Mouse (Mus musculus) heart, embryonic 12.5 days (tissue): Measurements from ENCODE around the gene Adamts10. TPM values are rescaled to one million over a fixed set of nuclear protein-coding genes. Genes with fewer than 3 reads are reported as not detected.

Source experiments
- ATAC-seq: fragments of 200-750 bp; cut with Nextera tagmentation; 2 replicates; pipeline ENCODE4 v1.8.0; 2017; ENCODE audit warnings: moderate TSS enrichment, moderate library complexity; ENCODE audit not compliant: insufficient number of reproducible peaks, low FRiP score
- H3K27ac ChIP-seq: fragments of 300-500 bp; sonication (generic); 2 replicates; pipeline ENCODE4 v1.5.1; 2016; ENCODE audit warnings: mild to moderate bottlenecking, moderate library complexity; ENCODE audit not compliant: poor library complexity, severe bottlenecking
- H3K27me3 ChIP-seq: fragments of 300-500 bp; sonication (generic); replicated peaks from 2 replicates; pipeline ENCODE4 v1.6.1; 2016; ENCODE audit warnings: mild to moderate bottlenecking, moderate library complexity
- H3K36me3 ChIP-seq: fragments of 300-500 bp; sonication (generic); 2 replicates; pipeline ENCODE4 v1.6.1; 2016; ENCODE audit warnings: mild to moderate bottlenecking, moderate library complexity
- H3K4me1 ChIP-seq: fragments of 300-500 bp; sonication (generic); replicated peaks from 2 replicates; pipeline ENCODE4 v1.6.1; 2016; ENCODE audit warnings: mild to moderate bottlenecking
- H3K4me2 ChIP-seq: fragments of 300-500 bp; sonication (generic); 2 replicates; pipeline ENCODE4 v1.6.1; 2016; ENCODE audit warnings: mild to moderate bottlenecking, moderate library complexity
- H3K4me3 ChIP-seq: fragments of 300-500 bp; sonication (generic); 2 replicates; pipeline ENCODE4 v1.5.1; 2016; ENCODE audit warnings: mild to moderate bottlenecking
- H3K9ac ChIP-seq: fragments of 300-500 bp; sonication (generic); 2 replicates; pipeline ENCODE4 v1.6.1; 2016; ENCODE audit warnings: mild to moderate bottlenecking, moderate library complexity
- H3K9me3 ChIP-seq: fragments of 300-500 bp; sonication (generic); replicated peaks from 2 replicates; pipeline ENCODE4 v1.6.1; 2016; ENCODE audit warnings: mild to moderate bottlenecking, moderate library complexity
- WGBS: fragments of 180-500 bp; shearing (Covaris S2); methylation state at CpG from one replicate; pipeline ENCODE4 v1.1.7; 2016; 5-methylcytosine and 5-hydroxymethylcytosine counted together
- polyA plus RNA-seq: library from polyadenylated mRNA; unstranded; fragments of >200 nt; fragmentation: Nextera tagmentation; extraction: Ambion mirVana; gene quantifications from 2 replicates; pipeline ENCODE4 v1.2.1, GENCODE M21; 2016

Adamts10 gene
- 44.1 and 49.0 TPM in 2 replicates for polyA plus RNA-seq

DNA sequence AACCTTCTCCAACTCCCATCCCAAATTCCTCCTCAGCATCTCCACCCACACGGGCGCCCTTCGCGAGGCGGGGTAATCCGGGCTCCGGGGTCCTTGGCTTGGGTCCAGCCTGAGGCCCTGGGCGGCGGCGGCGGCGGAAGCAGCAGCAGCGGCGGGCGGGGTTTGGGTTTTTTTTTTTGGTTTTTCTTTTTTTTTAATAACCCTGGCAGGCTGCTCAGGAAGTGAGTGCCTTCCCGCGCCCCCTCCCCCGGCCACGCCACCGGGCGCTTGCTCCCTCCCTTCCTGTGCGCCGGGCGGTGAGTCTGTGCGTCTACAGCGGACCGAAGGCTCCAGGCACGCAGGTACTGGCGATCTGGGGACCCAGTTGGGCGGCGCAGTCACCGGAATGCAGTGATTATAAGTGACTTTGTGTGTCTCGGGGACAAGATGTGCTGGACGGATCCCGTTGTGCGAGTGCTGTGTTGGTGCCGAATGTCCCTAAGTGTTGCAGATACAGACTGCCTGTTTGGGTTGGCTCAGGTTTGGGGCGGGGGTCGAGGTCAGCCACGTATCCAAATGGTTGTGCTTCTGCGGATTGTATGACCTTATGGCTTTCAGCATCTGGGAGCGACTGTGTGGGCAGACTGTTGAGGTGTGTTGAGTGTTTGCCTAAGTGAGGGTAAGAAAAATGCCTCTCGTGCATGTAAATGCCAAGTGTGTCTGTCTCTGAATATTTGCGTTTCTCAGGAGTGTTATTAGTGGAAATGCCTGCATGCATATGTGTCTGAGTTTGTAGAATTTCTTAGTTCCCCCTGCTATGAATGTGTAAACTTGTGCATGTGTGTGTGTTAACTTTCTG, at the start of gene Adamts10:
TSS of gene Adamts10 (plus strand) at position 287 of the 838 bp plus-strand sequence.
- peak within 1 kb of the TSS; percentile 78 for H3K9ac ChIP-seq
- H3K4me3 ChIP-seq, result peak within 1 kb of the TSS; percentile 71
- under 1% methylated on average over 44 of the region's 44 CpGs for WGBS
- peaks cover 18% of the 10 kb centered on the region for H3K36me3 ChIP-seq
- no peaks in the 10 kb centered on the region for H3K9me3 ChIP-seq
- peaks cover 21% of the 10 kb centered on the region for H3K4me1 ChIP-seq
- H3K4me2 ChIP-seq, result peak within 1 kb of the TSS; percentile 75
- H3K27me3 ChIP-seq, result no peaks in the 10 kb centered on the region
- peak within 1 kb of the TSS; percentile 74 for H3K27ac ChIP-seq
- peak; percentile 68 for ATAC-seq

DNA sequence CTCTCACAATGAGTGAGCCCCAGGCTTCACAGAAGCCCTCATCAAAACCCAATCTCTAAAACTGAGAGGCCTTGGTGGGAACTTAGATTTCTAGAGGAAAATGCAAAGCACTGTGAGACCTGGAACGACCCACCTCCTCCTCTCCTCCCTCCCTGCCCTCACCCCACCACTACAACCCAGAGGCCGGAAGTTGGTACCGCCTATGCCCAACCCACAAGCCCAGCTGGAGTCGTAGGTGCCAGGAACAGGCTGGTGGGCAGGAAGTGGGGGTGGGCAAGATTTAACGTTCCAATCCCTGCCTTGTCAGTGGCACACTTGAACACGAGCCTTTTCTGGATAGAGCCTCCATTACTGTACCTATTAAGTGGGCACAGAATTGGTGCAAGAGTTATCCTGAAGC, 40.0 kb upstream of the Adamts10 start:
- Histone ChIP-seq H3K36me3 (no peaks in the 10 kb centered on the region), H3K9me3 (no peaks in the 10 kb centered on the region), H3K4me2 (no peak overlapping the region), H3K4me3 (no peak overlapping the region), H3K27ac (no peak overlapping the region), H3K27me3 (no peaks in the 10 kb centered on the region), H3K4me1 (no peaks in the 10 kb centered on the region), H3K9ac (no peak overlapping the region)
- WGBS, result 25% methylated on average over 6 of the region's 6 CpGs
- no peak for ATAC-seq

DNA sequence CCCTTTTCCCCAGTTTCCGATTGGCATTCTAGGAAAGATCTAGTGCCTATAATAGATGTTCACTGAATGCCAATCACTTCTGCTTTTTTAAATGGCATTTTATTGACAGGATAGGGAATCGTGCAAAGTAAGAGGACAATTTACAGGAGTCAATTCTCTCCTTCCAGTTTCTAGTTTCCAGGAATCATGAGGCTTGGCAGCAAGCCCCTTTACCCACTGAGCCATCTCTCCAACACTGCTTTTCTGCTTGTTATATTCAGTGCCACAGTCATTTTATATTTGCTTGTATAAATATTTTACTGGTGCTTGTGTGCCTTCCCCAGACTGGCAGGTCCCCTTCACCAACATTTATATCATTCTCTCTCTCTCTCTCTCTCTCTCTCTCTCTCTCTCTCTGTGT, 36.8 kb upstream of the Adamts10 start:
- H3K36me3 ChIP-seq, result no peaks in the 10 kb centered on the region
- no peaks in the 10 kb centered on the region for H3K4me1 ChIP-seq
- no peak overlapping the region for H3K4me2 ChIP-seq
- H3K4me3 ChIP-seq, result no peak overlapping the region
- WGBS, result 62% methylated on average over 2 of the region's 2 CpGs
- no peak overlapping the region for H3K27ac ChIP-seq
- ATAC-seq, result no peak
- H3K9ac ChIP-seq, result no peak overlapping the region
- H3K9me3 ChIP-seq, result no peaks in the 10 kb centered on the region
- H3K27me3 ChIP-seq, result no peaks in the 10 kb centered on the region

DNA sequence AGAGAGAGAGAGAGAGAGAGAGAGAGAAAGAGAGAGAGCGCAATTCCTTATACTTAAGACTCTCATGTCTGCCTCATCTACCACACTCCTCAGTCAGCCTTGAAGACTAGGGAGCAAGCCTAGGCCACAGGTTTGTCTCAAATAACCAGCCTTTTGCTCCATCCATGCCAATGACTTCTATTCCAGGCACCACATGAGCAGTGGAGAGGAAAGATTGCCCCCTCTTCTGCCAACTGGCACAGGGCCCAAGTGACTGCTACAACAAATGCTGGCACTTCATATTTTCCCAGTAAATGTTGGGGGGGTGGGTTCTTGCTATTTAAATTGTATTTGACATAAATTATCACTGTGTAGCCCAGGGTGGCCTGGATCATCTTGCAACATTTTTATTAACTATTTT, 36.4 kb upstream of the Adamts10 start:
- H3K4me1 ChIP-seq, result no peaks in the 10 kb centered on the region
- H3K4me2 ChIP-seq, result no peak overlapping the region
- H3K4me3 ChIP-seq, result no peak overlapping the region
- 60% methylated on average over 1 of the region's 1 CpGs for WGBS
- no peaks in the 10 kb centered on the region for H3K9me3 ChIP-seq
- no peak for ATAC-seq
- no peak overlapping the region for H3K27ac ChIP-seq
- no peaks in the 10 kb centered on the region for H3K36me3 ChIP-seq
- H3K27me3 ChIP-seq, result no peaks in the 10 kb centered on the region
- H3K9ac ChIP-seq, result no peak overlapping the region

DNA sequence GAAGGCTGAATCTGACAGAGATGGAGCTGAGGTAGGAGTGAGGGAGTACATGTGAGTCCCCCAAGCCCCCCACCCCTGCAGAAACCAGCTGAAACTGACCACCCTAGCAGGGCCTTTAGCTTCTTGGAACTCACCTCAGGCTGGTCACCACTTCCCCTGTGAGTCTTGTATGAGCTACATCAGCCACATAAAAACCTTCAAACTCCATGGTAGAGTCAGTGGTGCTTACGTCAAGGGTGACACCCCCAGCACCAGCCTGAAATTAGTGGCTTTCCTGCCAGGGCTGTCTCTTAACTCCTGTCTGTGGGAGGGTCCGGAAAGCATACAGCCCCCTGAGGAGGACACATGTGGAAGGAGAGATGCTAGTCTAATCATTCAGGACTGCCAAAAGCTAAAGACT, 32.6 kb upstream of the Adamts10 start:
- Histone ChIP-seq H3K4me1 (no peaks in the 10 kb centered on the region), H3K9ac (no peak overlapping the region), H3K4me3 (no peak overlapping the region), H3K27ac (no peak overlapping the region), H3K9me3 (no peaks in the 10 kb centered on the region; the same call in 1 of the 2 replicates), H3K36me3 (no peaks in the 10 kb centered on the region), H3K27me3 (no peaks in the 10 kb centered on the region), H3K4me2 (no peak overlapping the region)
- no peak for ATAC-seq
- WGBS, result 81% methylated on average over 2 of the region's 2 CpGs

DNA sequence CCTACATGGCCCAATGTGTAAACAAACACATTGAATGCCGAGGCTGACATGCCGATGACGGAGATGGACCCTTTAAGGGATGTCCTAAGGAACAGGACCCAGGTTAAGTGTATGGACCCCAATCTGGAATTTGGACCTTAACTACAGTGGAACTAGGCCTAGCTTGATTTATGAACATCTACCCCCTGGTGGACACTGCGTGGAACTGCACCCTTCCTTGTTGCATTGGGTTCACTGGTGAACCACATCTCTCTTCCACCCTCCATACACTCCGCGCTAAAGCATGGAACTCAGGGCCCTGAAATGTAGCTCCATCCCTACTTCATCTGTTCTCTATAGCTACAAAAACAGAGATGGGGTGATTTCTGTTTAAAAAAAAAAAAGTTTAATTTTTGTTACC, 30.9 kb upstream of the Adamts10 start:
- Histone ChIP-seq H3K4me3 (no peak overlapping the region), H3K4me1 (no peaks in the 10 kb centered on the region), H3K9ac (no peak overlapping the region), H3K27me3 (no peaks in the 10 kb centered on the region), H3K27ac (no peak overlapping the region), H3K9me3 (no peaks in the 10 kb centered on the region; the same call in 1 of the 2 replicates), H3K36me3 (no peaks in the 10 kb centered on the region), H3K4me2 (no peak overlapping the region)
- no peak for ATAC-seq
- 65% methylated on average over 6 of the region's 6 CpGs for WGBS

DNA sequence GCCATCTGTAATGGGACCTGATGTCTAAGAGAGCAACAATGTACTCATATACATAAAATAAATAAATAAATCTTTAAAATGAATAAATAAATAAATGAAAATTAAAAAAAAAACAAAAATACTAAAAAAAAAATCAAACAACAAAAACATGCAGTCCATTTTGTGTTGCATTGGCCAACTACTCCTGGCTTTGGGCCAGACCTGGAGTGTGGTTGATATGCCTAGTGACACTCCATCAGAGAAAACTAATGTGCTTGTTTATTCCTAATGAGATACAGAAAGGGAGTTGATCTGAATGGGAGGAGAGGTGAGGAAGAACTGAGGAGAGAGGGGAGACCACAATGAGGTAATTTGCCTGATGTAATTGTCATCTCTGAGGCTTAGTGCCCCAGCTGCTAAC, 29.4 kb upstream of the Adamts10 start:
- Histone ChIP-seq H3K27me3 (no peaks in the 10 kb centered on the region), H3K9ac (no peak overlapping the region), H3K27ac (no peak overlapping the region), H3K9me3 (no peaks in the 10 kb centered on the region; the same call in 1 of the 2 replicates), H3K4me3 (no peak overlapping the region), H3K4me1 (no peaks in the 10 kb centered on the region), H3K36me3 (no peaks in the 10 kb centered on the region), H3K4me2 (no peak overlapping the region)
- no peak for ATAC-seq

DNA sequence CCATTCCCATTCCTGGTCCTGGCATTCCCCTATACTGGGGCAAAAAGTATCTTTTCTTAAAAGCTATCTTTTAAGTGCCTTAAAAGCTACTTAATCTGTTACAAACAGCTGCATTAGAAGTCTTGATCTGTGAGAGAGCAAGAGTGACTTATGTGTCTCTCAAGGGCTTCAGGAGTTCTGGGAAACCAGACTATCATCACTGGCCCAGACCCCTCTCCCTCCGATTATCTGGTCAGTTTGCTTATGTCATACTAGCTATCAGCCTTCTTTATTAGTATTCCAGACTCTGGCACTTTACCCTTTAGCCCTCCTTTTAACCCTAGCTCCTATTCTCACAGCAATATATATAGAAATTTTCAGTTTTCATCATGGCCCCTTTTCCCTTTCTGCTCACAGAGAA, 25.1 kb upstream of the Adamts10 start:
- ATAC-seq, result no peak
- WGBS, result 61% methylated on average over 1 of the region's 1 CpGs

DNA sequence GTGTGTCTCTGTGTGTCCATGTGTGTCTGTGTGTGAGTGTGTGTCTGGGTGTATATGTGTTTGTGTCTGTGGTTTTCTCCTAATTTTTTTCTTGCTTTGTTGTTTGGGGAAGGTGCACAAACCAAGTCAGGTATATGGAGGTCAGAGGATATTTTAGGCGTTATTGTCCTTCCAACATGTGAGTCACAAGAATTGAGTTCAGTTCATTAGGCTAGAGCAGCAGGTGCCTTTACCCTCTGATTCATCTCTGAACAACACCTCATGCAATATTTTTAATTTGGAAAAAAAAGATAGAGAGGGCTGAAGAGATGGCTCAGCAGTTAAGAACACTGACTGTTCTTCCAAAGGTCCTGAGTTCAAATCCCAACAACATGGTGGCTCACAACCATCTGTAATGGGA, 15.6 kb upstream of the Adamts10 start:
- 71% methylated on average over 1 of the region's 1 CpGs for WGBS
- no peak for ATAC-seq
- H3K9ac ChIP-seq, result no peak overlapping the region
- no peaks in the 10 kb centered on the region for H3K36me3 ChIP-seq
- H3K4me2 ChIP-seq, result no peak overlapping the region
- H3K27me3 ChIP-seq, result no peaks in the 10 kb centered on the region
- peaks cover 20% of the 10 kb centered on the region for H3K4me1 ChIP-seq
- H3K27ac ChIP-seq, result no peak overlapping the region
- H3K9me3 ChIP-seq, result no peaks in the 10 kb centered on the region
- no peak overlapping the region for H3K4me3 ChIP-seq

More for the DNA sequence above, 25.1 kb upstream of the Adamts10 start:
- H3K27ac ChIP-seq, result no peak overlapping the region
- peaks cover 6% of the 10 kb centered on the region for H3K4me1 ChIP-seq
- no peaks in the 10 kb centered on the region for H3K27me3 ChIP-seq
- H3K9ac ChIP-seq, result no peak overlapping the region
- H3K36me3 ChIP-seq, result no peaks in the 10 kb centered on the region
- H3K9me3 ChIP-seq, result no peaks in the 10 kb centered on the region
- H3K4me3 ChIP-seq, result no peak overlapping the region
- H3K4me2 ChIP-seq, result no peak overlapping the region

DNA sequence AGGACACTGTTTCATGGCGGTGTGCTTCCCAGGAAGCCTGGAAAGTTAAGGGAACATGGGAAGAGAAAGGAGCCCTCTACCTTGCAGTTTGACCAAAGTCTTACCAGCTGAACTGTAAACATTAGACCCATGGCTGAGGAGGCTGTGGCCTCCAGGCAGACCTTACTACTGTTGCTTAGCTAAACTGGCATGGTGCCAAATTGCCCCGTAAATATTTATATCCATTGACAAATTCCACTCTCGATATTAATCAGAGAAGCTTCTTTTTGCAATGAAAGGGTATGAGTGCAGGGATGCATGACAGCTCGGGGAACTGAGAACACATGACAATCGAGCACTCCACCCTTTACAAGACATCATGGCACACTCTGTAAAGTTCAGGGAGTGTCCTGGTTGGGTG, 13.8 kb upstream of the Adamts10 start:
- Histone ChIP-seq H3K4me2 (no peak overlapping the region), H3K4me1 (peaks cover 8% of the 10 kb centered on the region; the same call in 1 of the 2 replicates), H3K9ac (no peak overlapping the region), H3K36me3 (no peaks in the 10 kb centered on the region), H3K27ac (no peak overlapping the region), H3K27me3 (no peaks in the 10 kb centered on the region), H3K4me3 (no peak overlapping the region), H3K9me3 (no peaks in the 10 kb centered on the region)
- ATAC-seq, result no peak
- 83% methylated on average over 5 of the region's 5 CpGs for whole genome bisulfite sequencing

DNA sequence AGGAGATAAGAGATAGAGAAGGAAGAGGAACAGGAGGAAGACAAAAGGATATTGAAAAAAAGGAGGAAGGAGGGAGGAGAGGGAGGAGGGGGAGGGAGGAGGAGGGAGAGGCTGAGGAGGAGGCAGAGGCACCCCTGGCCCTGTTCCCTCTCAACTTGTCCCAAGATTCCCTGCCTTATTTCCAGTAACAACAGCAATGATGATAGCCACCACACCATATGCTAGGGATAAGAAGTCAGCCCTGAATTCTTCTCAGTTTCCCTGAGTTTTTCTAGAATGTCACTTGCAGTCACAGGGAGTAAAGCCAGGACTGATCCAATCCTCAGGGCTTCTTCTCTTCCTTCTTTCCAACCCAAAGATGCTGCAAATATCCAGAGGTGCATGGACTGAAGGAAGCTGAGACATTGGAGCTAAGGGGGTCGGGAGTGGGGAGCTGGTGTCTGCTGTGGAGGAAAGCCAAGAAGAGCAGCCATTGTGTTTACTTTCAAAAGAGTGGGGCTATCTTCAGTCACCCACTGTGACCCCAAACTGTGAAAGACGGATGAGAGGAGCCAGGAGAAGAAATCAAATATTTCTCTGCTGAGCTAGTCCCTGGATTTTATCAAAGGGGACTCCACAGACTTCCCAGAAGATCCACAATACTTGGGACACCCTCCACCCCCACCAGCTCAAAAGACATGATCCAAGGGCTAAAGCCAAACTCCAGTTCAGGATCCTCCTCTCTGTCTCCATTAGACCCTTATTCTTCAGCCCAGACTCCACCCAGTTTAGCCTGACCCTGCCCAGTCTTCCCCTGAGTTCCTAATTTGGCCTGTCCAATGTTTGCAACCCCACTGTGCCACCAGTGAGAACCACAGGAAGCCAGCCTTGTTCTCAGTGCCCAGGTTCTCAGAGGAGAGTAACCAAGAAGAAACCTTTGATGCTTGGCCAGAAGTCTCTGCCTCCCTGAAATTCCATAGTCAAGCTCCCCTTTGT, 11.3 kb upstream of the Adamts10 start:
- H3K27ac ChIP-seq, result no peak overlapping the region
- no peak for ATAC-seq
- H3K27me3 ChIP-seq, result no peaks in the 10 kb centered on the region
- H3K9ac ChIP-seq, result no peak overlapping the region
- no peaks in the 10 kb centered on the region for H3K36me3 ChIP-seq
- H3K4me1 ChIP-seq, result peaks cover 10% of the 10 kb centered on the region; the same call in 1 of the 2 replicates
- WGBS, result 21% methylated on average over 2 of the region's 2 CpGs
- H3K9me3 ChIP-seq, result no peaks in the 10 kb centered on the region
- H3K4me2 ChIP-seq, result no peak overlapping the region
- H3K4me3 ChIP-seq, result no peak overlapping the region
